Mouse (Mus musculus) retina, postnatal 7 days (tissue): ENCODE results near the gene Celsr1.

Experiments
- DNase-seq: peaks from one replicate; pipeline ENCODE4 v3.0.0-alpha.2; 2012; ENCODE audit warnings: low read depth, low spot score

Celsr1 gene

DNA sequence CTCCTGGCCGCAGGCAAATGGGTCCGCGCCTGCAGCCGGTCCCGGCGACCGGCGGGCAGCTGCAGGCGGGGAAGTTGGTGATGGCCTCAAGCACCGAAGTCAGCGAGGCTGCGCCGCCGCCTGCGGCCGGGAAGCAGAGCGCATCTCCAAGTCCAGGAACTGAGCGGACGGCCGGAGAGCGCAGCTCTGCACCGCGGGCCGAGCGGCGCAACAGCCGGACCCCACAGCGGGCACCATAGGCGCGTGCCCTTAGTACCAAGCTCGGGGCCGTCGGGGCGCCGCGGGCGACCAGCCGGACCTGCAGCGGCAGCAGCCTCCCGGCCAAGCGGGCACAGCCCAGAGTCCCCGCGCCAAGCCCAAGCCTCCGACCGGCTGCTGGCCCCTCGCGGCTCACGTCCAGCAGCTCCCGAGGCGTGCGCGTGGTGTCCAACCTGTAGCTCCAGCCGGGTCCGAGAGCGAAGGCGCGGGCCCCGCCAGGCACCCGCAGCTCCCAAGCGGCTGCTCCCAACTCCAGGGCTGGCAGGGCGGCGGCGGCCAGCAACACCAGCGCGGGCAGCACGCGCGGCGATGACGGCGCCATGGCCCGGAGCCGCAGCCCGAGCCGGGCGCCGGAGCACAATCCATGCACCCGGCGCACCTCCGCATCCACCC is at the start of gene Celsr1:
Celsr1 (minus strand) TSS at position 587 of the 651 bp plus-strand sequence.
- no peak for DNase-seq

DNA sequence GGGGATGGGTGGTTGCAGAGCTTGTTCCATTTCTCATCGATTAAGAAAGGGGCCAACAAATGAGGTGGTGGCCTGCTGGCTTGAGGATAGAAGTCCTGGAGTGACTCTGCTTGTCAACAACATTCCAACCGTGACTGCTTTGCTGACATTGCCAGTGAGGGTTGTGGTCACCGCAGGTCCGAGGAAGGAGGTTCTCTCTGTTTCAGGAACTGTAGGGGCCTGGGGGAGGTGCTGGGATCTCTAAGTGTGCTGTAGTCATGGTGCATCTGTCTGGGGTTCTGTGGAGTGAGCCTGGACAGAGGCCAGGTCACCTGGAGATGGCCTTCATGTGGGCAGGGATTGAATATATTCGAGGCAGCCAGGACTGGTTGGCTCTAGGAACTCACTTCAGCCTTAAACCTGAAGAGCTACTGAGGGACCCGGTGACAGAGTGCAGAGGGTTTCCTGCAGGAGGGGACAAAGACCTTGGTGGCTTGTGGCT is 49.7 kb upstream of the Celsr1 start:
- DNase-seq = no peak

DNA sequence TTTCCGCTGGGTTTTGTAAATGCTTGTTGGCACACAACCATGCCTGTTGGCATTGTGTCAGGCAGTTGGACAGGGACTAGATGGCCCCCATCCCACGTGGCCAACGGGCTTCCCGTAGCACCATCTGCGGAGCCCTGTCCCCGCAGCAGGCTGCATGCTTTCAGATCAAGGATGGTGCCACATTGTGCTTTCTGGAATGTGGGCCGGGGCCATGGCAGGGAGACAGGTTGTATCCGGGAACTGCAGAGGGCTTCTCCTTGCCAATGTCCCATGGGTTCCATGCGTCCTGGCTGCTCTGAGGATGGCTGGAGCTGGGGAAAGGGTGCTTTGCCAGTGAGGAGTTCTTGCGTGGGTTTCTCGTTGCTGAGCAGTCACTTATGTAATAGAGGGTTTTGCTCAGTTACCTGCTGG is 49.0 kb upstream of the Celsr1 start:
- no peak for DNase-seq

- no peak for DNase-seq
Measured at GRCm38 (mm10) chr15:86081654-86082053, 48.1 kb upstream of the Celsr1 start.

DNA sequence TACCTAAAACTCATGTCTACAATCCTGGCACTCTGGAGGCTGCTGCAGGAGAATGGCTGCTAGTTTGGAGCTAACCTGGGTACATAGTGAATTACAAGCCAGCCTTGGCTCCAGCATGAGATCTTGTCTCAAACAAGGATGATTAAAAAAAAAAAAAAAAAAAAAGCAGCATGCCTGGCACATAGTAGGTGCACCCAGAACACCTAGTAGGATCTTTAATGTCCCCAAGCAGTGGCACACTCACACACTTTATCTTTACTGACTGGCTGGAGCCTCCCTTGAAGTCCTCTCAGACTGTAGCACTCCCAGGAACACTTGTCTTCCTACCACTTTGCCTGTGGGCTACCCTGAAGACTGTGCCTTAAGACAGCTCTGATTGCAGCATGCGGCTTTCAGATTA is 46.8 kb upstream of the Celsr1 start:
- no peak for DNase-seq

GRCm38 (mm10) chr15:86079876-86080275 is 46.3 kb upstream of the Celsr1 start:
- no peak for DNase-seq

GRCm38 (mm10) chr15:86079467-86079866 is 45.9 kb upstream of the Celsr1 start:
- no peak for DNase-seq

GRCm38 (mm10) chr15:86078481-86079216 is 45.1 kb upstream of the Celsr1 start:
- no peak for DNase-seq

GRCm38 (mm10) chr15:86077934-86078333 is 44.4 kb upstream of the Celsr1 start:
- DNase-seq = no peak

GRCm38 (mm10) chr15:86076378-86076777 is 42.8 kb upstream of the Celsr1 start:
- DNase-seq = no peak

DNA sequence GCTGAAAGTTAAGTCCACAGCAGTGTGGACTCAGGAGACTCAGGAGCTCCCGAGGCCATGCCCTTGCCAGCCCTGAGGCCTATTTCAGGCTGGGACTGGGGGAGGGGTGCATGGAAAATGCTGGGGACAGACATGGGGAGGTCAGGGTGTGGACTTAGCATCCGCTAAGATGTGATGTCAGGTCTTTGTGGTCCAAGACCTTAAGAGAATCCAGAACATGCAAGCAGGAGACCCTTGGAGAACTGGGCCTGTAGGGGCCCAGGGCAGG is 42.4 kb upstream of the Celsr1 start:
- no peak for DNase-seq

DNA sequence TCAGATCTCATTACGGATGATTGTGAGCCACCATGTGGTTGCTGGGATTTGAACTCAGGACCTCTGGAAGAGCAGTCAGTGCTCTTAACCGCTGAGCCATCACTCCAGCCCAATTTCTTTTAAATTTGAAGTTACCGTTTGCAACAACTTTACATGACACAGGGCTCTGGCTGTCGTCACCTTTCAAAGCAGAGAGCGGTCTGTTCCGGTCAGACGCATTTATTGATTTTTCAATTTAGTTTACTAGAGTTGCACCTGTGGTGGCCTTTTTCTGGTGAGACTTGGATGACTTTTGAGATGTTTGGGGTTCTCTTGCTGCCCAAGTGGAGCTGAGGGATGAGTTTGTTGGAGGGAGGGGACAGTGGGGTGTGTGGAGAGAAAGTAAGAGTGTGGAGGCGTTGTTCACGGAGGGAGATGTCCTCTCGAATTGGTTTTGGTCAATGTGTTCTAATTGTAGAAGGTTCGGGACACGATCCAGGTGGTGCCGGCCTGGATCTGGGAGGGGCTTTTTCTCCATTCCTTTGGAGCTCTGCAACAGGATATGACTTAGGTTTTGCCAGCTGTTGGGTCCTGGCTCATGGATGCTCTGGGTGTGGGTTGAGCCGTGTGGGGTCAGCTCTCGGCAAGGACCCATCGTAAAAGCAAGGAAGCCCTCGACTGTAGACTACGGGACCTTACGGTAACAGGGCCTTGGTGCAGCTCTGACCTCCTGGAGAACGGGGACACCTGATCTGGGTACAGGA is 41.9 kb upstream of the Celsr1 start:
- no peak for DNase-seq

GRCm38 (mm10) chr15:86074171-86074937 is 40.8 kb upstream of the Celsr1 start:
- no peak for DNase-seq

DNA sequence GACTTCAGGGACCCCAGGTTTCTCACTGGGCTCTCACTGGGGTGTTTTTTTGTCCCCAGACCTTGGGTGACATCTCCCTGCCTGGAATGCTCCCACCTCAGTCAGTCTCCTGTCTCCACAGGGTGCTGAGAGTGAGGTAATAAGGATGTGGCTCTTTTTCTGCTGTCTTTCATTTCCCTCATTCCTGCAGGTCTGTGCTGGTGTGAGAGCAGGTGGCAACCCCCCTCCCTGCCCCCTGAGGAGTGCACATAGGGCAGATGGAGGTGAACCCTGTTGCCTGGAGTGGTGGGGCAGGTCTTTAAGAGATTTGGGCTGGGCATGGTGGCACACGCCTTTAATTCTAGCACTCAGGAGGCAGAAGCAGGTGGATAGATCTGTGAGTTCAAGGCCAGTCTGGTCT is 37.6 kb upstream of the Celsr1 start:
- DNase-seq = no peak

DNA sequence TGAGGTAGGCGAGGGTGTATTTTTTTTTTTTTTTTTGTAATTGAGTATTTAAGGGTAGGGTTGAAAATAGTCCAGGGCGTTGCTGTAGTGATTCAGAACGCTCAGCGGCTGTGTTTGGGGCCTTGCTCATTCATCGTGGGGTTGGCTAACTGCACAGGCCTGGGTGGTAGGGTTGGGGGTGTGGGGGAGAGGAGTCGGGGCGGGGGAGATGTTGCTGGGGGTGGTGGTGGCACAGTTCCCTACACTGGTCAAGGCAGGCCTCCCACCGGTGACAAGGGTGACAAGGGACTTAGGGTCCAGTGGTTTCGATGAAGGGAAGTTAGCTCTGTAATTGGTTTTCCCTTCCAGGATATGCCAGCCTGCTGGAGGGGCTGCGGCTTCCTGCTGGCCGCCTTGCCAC is 36.8 kb upstream of the Celsr1 start:
- no peak for DNase-seq

DNA sequence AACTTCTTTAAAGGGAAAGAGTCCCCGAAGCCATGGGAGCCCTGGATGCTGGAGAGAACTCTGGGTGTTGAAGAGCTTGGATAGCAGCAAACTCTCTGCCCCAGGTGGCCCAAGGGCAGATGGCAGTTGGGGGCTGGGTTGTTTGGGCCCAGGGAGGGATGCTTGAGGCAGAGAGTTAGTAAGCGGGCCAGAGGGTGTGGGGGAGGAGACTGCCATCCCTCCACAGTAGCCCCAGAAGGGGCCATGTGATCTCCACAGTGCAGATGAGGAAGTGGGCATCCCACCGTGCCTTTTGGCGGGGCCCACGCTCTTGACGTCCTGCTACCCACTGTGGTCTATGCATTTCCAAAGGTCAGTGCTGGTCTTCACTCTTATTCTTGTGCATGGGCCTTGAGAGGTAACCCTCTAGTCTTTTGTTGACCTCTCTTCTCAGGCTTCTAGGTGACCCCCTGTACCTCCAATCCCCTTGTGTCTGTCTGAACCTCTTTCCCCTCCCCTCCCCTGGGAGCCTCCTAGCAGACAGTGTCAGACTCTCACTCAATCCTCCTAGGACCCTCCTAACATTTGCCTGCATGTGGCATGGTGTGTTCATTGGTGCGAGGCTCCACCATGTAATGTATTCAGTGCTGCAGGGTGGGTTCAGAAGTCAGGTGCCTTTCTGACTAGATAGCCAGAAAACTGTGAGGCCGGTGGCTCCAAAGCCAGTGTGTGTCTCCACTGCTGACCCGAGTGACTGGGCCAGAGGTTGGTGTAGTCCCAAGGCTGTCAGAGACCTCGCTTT is 35.6 kb upstream of the Celsr1 start:
- no peak for DNase-seq

DNA sequence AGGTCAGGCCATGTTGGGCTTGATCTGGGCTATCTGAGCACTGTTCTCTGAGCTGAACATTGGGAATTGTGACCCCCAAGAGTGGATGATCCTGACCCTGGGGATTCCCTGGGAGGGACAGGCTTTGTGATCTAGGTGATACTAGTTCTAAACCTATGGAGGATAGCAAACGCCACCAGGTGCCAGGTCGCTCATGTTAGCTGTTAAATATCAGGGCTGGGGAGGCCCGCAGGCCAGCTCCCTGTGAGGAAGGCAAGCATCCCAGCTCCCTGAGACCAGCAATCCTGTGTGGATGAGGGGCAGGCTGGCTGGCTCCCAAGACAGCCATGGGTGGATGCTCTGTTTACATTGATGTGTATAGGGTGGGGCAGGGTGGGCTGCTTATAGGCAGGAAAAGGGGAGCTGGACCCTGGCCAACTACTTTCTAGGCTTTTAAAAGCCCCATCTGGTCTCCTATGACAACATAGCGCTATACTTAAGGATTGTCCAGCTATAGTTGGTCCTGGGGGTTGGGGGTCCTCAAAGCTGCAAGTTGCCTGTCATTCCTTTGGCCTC is 34.4 kb upstream of the Celsr1 start:
- DNase-seq = no peak

DNA sequence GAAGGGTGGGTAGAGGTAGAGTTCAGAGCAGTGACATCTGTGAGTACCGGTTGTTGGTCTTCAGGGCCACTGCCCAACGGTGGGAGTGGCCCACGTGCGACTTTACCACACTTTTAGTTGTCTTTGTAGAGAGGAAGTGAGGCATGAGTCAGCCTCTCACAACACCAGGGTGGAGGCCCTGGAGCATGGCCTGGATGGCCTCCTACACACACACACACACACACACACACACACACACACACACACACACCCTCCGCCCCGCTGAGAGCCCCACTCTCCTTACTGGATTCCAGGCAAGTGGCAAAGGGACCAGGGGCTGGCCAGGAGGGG is 34.0 kb upstream of the Celsr1 start:
- no peak for DNase-seq

DNA sequence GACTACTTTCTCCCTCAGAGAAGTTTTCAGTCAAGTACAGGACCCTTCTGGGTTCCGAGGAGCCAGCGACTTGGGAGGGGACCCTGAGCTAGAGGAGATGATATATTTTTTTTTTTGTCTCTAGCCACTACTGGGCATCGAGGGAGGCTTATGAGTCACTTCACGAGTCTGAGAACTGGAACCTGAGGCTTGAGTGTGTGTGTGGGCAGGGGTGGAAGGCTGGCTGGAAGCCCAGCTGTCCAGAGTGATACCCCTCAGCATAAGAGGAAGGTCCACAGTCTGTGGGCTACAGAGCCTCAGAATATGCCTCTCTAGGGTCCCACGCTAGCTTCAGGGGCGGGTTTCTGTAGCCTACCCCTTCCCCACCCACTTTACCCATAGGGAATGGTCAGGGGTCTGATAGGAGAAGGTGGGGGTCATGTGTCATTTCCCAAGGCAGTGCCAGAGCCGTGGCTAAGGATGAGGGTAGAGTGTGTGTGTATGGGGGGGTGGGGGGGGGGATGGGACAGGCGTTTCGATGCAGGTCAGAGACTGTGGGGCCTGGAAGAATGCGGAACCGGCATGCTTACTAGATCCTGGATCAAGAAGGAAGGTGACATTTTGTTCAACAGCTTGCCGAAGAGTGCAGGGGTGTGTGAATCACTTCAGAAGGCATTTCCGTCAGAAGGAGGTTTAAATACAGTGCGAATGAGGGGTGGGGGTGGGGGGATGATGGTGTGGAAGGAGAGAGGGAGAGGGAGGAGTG is 33.4 kb upstream of the Celsr1 start:
- no peak for DNase-seq

DNA sequence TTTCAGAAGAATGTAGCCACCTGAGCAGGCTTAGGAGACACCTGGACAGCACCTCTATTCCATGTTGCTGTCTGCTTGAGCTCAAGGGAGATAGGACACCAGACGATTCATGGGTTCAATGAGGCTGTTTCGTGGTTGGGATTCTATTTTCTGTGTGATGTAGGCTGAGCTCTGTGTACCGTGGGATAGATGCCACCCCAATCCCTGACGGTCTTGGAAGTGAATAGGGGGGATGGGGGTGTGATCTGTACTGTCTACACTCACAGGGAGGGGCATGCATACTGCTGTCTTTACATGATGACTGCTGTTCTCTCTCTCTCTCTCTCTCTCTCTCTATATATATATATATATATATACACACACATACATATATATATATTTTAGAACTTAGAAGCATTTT is 31.8 kb upstream of the Celsr1 start:
- no peak for DNase-seq
